Mouse (Mus musculus) testis, adult 2 months (tissue): ENCODE data around the gene Clec4f.

ENCODE experiments used
- CTCF ChIP-seq: fragments of 200-500 bp; IDR thresholded peaks from 2 replicates; pipeline ENCODE4 v1.5.1; 2012; ENCODE audit warnings: low read depth, mild to moderate bottlenecking, inconsistent platforms, low read length, moderate library complexity; ENCODE audit not compliant: control insufficient read depth, insufficient read depth, insufficient replicate concordance
- POLR2A ChIP-seq: fragments of 200-500 bp; IDR thresholded peaks from 2 replicates; pipeline ENCODE4 v1.6.1; 2012; ENCODE audit warnings: low read depth, mild to moderate bottlenecking, inconsistent platforms, low read length, moderate library complexity; ENCODE audit not compliant: control insufficient read depth

DNA sequence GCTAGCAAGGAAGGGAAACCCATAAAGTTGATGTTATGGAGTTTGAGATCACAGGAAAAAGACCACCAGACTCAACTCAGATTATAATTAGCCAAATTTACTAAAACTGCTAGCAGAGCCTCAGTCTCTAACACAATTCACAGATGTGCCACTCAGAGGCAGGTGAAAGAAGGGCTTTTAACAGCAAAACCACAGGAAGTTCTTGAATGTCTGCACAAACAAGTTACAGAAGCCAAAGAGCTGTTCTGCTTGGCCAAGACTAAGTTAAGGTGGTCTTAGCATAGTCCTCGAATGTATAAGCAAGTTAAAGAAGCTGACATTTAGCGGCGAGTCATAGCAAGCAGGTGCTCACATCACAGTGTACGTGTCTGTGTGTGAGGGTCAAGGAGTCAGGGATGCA lies 4.8 kb upstream of the Clec4f start:
- TF ChIP-seq POLR2A, result no peak
- no peak for TF ChIP-seq CTCF
